Mouse (Mus musculus) intestine, postnatal 0 days (tissue): ENCODE data around the gene Clic6. TPM values are rescaled to one million over a fixed set of nuclear protein-coding genes. Genes with fewer than 3 reads are reported as not detected.

Source experiments
- ATAC-seq: fragments of 200-750 bp; cut with Nextera tagmentation; 2 replicates; pipeline ENCODE4 v1.8.0; 2017; ENCODE audit warnings: mild to moderate bottlenecking, moderate TSS enrichment, moderate library complexity
- H3K27ac ChIP-seq: fragments of 300-500 bp; sonication (generic); 2 replicates; pipeline ENCODE4 v1.5.1; 2014; ENCODE audit warnings: mild to moderate bottlenecking, low read depth, low read length, moderate library complexity
- H3K27me3 ChIP-seq: fragments of 300-500 bp; sonication (generic); replicated peaks from 2 replicates; pipeline ENCODE4 v1.6.1; 2014; ENCODE audit warnings: low read length, mixed read lengths; ENCODE audit not compliant: control insufficient read depth, insufficient read depth
- H3K36me3 ChIP-seq: fragments of 300-500 bp; sonication (generic); 2 replicates; pipeline ENCODE4 v1.6.1; 2014; ENCODE audit warnings: mild to moderate bottlenecking, moderate library complexity; ENCODE audit not compliant: control insufficient read depth, insufficient read depth
- H3K4me1 ChIP-seq: fragments of 300-500 bp; sonication (generic); replicated peaks from 2 replicates; pipeline ENCODE4 v1.6.1; 2014; ENCODE audit warnings: antibody characterized with exemption, low read length, mixed read lengths; ENCODE audit not compliant: control insufficient read depth, insufficient read depth
- H3K4me2 ChIP-seq: fragments of 300-500 bp; sonication (generic); replicated peaks from 2 replicates; pipeline ENCODE4 v1.6.1; 2014; ENCODE audit warnings: low read depth, mild to moderate bottlenecking, moderate library complexity
- H3K4me3 ChIP-seq: fragments of 300-500 bp; sonication (generic); 2 replicates; pipeline ENCODE4 v1.5.1; 2014; ENCODE audit warnings: low read depth, low read length
- H3K9ac ChIP-seq: fragments of 300-500 bp; sonication (generic); 2 replicates; pipeline ENCODE4 v1.6.1; 2014; ENCODE audit warnings: mild to moderate bottlenecking, low read depth, low read length
- H3K9me3 ChIP-seq: fragments of 300-500 bp; sonication (generic); 2 replicates; pipeline ENCODE4 v1.6.1; 2016; ENCODE audit warnings: mixed run types; ENCODE audit not compliant: control insufficient read depth
- CTCF ChIP-seq: sonication (generic); IDR thresholded peaks from 2 replicates; pipeline ENCODE4 v1.5.1; 2016; ENCODE audit warnings: low read depth, mild to moderate bottlenecking, control low read depth, antibody characterized with exemption, moderate library complexity
- WGBS: fragments of 180-500 bp; shearing (Covaris S2); extraction: QIAGEN DNeasy Blood & Tissue Kit; methylation state at CpG from one replicate; pipeline ENCODE4 v1.1.7; 2014; 5-methylcytosine and 5-hydroxymethylcytosine counted together
- polyA plus RNA-seq: library from polyadenylated mRNA; unstranded; fragments of >200 nt; fragmentation: Nextera tagmentation; extraction: Ambion mirVana; gene quantifications from 2 replicates; pipeline ENCODE4 v1.2.1, GENCODE M21; 2015

Clic6 gene
- polyA plus RNA-seq, 1 experiment from 2014 or later, result 70.7 TPM

DNA sequence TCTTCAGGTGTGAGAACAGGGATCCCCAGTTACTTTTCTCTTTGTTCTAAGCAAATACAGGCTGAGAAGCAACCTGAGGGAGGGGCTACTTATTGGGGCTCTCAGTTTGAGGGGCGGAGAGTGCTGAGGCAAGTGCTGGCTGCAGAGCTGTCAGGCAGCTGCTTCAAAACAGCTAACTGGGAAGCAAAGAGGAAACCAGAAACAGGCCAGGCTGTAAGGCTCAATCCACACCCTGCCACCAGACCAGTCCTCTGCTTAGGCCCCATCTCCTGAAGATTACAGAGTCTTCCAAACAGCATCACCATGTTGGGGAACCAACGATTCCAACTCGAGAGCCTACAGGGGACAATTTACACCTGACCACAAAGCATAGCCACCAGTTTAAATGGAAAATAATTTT lies 12.6 kb upstream of the Clic6 start:
- TF ChIP-seq CTCF, result no peak
- WGBS, result 67% methylated on average over 3 of the region's 3 CpGs
- Histone ChIP-seq H3K9ac (no peak overlapping the region), H3K9me3 (no peaks in the 10 kb centered on the region), H3K27ac (no peak overlapping the region), H3K27me3 (no peaks in the 10 kb centered on the region), H3K4me3 (no peak overlapping the region), H3K4me1 (no peaks in the 10 kb centered on the region), H3K36me3 (no peaks in the 10 kb centered on the region), H3K4me2 (no peak overlapping the region)
- no peak for ATAC-seq

DNA sequence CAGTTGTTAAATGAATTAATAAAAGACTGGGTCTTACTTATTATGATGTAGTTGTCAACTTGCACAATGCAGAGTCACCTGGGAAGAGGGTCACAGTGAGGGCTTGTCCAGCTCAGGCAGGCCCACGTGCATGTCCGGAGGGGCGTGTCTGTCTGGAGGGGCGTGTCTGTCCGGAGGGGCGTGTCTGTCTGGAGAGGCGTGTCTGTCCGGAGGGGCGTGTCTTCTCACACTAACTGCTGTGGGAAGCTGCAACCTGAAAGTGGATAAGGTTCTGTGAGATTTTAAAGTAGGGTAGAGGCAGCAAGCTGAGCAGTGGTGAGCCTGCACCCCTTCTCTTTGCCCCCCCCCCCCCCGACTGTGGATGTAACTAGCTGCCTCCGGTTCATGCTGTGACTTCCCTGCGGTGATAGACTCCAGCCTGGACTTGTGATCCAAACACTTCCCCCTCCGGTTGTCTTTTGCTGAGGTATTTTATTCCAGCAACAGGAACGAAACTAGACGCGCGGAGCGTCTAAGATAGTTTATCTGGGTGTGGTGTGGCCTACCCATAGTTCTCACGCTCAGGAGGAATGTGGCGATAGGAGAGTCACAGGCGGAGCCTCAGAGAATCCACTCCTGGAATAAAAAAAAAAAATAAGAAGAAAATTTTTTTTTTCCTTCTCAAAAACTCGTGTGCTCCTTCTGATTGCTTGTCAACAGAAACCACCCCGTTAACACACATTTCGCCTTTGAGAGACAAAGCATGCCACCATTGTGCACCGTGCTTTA lies 10.3 kb upstream of the Clic6 start:
- peak overlapping the region; percentile 50 for H3K4me2 ChIP-seq
- no peak overlapping the region for H3K9ac ChIP-seq
- H3K4me1 ChIP-seq, result no peaks in the 10 kb centered on the region
- peak overlapping the region; percentile 66 for H3K27ac ChIP-seq
- ATAC-seq, result peak; percentile 86
- H3K27me3 ChIP-seq, result 0 out of 2 replicates have a peak, but pooled peaks cover 2% of the 10 kb centered on the region
- 0 out of 2 replicates have a peak overlapping the region, but pooled peaks have one; percentile 16 for H3K4me3 ChIP-seq
- TF ChIP-seq CTCF, result no peak
- 38% methylated on average over 24 of the region's 25 CpGs for WGBS
- H3K9me3 ChIP-seq, result no peaks in the 10 kb centered on the region
- no peaks in the 10 kb centered on the region for H3K36me3 ChIP-seq

DNA sequence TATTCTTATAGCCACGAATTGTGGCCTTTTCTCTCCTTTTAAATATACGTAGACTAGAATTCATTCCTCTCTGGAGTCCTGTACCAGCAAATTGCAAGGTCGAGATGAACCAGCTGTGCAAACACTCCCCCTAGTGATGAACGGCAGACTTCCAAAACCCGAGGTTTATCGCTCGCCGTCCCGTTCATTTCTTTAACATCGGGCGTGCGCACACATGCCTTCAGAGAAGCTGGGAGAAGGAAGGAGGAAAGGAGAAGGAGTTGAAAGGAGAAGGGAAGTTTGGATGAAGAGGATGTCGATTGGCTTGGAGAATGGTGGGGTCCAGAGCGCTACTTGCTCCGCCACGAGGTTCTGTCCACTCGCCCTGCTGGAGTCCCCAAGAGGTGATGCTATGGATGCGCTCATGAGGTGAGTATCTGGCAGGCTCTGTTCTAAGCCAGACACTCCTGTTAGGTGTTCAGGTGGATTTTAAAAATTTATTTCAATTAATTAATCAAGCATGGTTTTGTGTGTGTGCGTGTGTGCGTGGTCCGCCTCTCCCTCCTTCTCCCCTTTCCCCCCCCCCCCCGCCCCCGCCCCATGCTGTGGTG lies 6.9 kb upstream of the Clic6 start:
- peak; percentile 85 for TF ChIP-seq CTCF
- Histone ChIP-seq H3K4me1 (no peaks in the 10 kb centered on the region), H3K9ac (no peak overlapping the region), H3K27ac (no peak overlapping the region), H3K9me3 (no peaks in the 10 kb centered on the region), H3K4me2 (peak overlapping the region; percentile 51), H3K36me3 (no peaks in the 10 kb centered on the region), H3K4me3 (no peak overlapping the region), H3K27me3 (0 out of 2 replicates have a peak, but pooled peaks cover 4% of the 10 kb centered on the region)
- WGBS, result 12% methylated on average over 23 of the region's 23 CpGs
- ATAC-seq, result no peak

DNA sequence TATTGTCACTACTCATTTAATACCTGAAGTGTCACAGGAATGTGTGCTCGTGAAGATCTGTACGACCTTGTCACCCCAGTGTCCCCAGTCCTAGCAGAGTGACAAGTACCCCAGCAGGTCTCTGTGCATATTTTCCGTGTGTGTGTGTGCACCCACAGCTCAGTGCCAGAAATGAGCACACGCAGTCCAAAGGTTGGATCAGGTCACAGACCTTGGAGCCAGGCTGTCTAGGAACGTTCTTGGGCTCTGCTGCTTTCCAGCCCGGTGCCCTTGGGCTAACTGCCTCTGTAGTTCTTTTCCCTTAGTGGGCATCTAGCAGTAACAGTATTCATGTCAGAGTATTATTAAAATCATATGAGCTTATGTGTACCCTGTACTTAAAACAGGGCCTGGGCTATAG lies 1.6 kb downstream of the Clic6 start:
- TF ChIP-seq CTCF, result no peak
- peak; percentile 48 for ATAC-seq
- no peak overlapping the region for H3K9ac ChIP-seq
- no peak overlapping the region for H3K4me2 ChIP-seq
- H3K9me3 ChIP-seq, result no peaks in the 10 kb centered on the region
- H3K4me3 ChIP-seq, result no peak overlapping the region
- no peak overlapping the region for H3K27ac ChIP-seq
- H3K36me3 ChIP-seq, result no peaks in the 10 kb centered on the region
- H3K4me1 ChIP-seq, result no peaks in the 10 kb centered on the region
- WGBS, result 50% methylated on average over 6 of the region's 6 CpGs
- H3K27me3 ChIP-seq, result no peaks in the 10 kb centered on the region

GRCm38 (mm10) chr16:92487489-92487888 lies 2.0 kb downstream of the Clic6 start:
- Histone ChIP-seq H3K9me3 (no peaks in the 10 kb centered on the region), H3K9ac (no peak overlapping the region), H3K4me3 (no peak overlapping the region), H3K27me3 (no peaks in the 10 kb centered on the region), H3K27ac (no peak overlapping the region), H3K36me3 (no peaks in the 10 kb centered on the region), H3K4me1 (no peaks in the 10 kb centered on the region), H3K4me2 (no peak overlapping the region)
- WGBS, result 42% methylated on average over 4 of the region's 4 CpGs
- peak; percentile 83 for TF ChIP-seq CTCF
- ATAC-seq, result peak; percentile 28; the same call in 1 of the 2 replicates

DNA sequence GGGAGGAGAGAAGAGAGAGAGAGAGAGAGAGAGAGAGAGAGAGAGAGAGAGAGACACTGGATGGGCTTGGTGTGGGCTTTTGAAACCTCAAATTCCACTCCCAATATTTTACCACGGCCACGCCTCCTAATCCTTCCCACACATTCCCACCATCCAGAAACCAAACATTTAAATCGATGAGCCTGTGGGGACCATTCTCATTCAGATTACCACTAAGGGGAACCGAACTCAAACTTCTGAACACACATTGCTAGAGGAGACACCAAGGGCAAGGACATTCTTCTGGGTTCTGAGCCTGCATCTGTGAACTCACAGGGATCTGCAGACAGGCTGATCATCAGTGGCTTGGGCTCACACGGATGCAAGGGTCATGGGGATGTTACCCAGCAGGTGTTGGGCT lies 2.9 kb downstream of the Clic6 start:
- 91% methylated on average over 5 of the region's 5 CpGs for WGBS

More for the DNA sequence above, 2.9 kb downstream of the Clic6 start:
- no peak overlapping the region for H3K4me3 ChIP-seq
- no peak overlapping the region for H3K4me2 ChIP-seq
- H3K9me3 ChIP-seq, result no peaks in the 10 kb centered on the region
- no peak for TF ChIP-seq CTCF
- H3K4me1 ChIP-seq, result no peaks in the 10 kb centered on the region
- ATAC-seq, result no peak
- no peaks in the 10 kb centered on the region for H3K36me3 ChIP-seq
- H3K9ac ChIP-seq, result no peak overlapping the region
- no peak overlapping the region for H3K27ac ChIP-seq
- no peaks in the 10 kb centered on the region for H3K27me3 ChIP-seq
